Comparison of ENCODE assay signal across 11 mouse cellular contexts in genomic region chr1:41431127-41431690, GRCm38 (mm10).
A peak's percentile ranks its signal among the peaks of the same experiment; 100 is the strongest.
DNase-seq lines count a peak whose midpoint lies in the region; ATAC-seq and TF ChIP-seq lines count a peak whose summit lies in the region.
"Had no signal": no experiment of that assay in that cellular context is flagged by ENCODE, and none has a peak within 500 bp of the region (broad histone marks: within the 10 kb centered on the region; RNA-seq: fewer than 3 reads in every experiment).

No protein-coding gene starts in this region.

- 6% methylated on average over 7 of the region's 7 CpGs for WGBS in forebrain, embryonic 14.5 days
- 12% methylated on average over 7 of the region's 7 CpGs for WGBS in hindbrain, embryonic 14.5 days

- no peaks in the 10 kb centered on the region for H3K27me3 ChIP-seq in forebrain, embryonic 14.5 days (replicated peaks; ENCODE audit: control insufficient read depth, insufficient read depth, low read length)
- H3K27me3 ChIP-seq in hindbrain, embryonic 14.5 days (ENCODE audit: control insufficient read depth, insufficient read depth, low read length), result no peaks in the 10 kb centered on the region

- no peaks in the 10 kb centered on the region for H3K36me3 ChIP-seq in forebrain, embryonic 14.5 days (ENCODE audit: control insufficient read depth, insufficient read depth, low read length)
- H3K36me3 ChIP-seq in hindbrain, embryonic 14.5 days (replicated peaks; ENCODE audit: control insufficient read depth, insufficient read depth), result no peaks in the 10 kb centered on the region

- peak; percentile 15 to 28 for DNase-seq in heart, adult 18-20 months
- DNase-seq in heart, adult 11 months, result no peak
- DNase-seq in Muller cell, postnatal 12 days (ENCODE audit: inconsistent ontology term), result peak; percentile 9
- peak; percentile 92 for DNase-seq in forebrain, embryonic 14.5 days (ENCODE audit: low spot score)
- DNase-seq in hindbrain, embryonic 14.5 days (ENCODE audit: low spot score), result peak; percentile 67
- no peak for DNase-seq in spleen, postnatal 14 days (ENCODE audit: low spot score in 2 of 2)
- DNase-seq in gastrocnemius, adult 2 months, result no peak
- DNase-seq: cerebellum, postnatal 25 days; kidney, adult 8-10 months had no signal

- no peaks in the 10 kb centered on the region for H3K9me3 ChIP-seq in forebrain, embryonic 14.5 days (replicated peaks; ENCODE audit: control insufficient read depth, low read length)
- H3K9me3 ChIP-seq in hindbrain, embryonic 14.5 days (ENCODE audit: control insufficient read depth, low read length), result no peaks in the 10 kb centered on the region

- intact Hi-C loops in gastrocnemius, adult 2 months (cut with DNase I), result no loop called here

- peak; percentile 79 for ATAC-seq in forebrain, embryonic 14.5 days
- ATAC-seq in hindbrain, embryonic 14.5 days (ENCODE audit: low FRiP score), result peak; percentile 70; the same call in 1 of the 2 replicates
- ATAC-seq in CD4-positive, CD25-positive, alpha-beta regulatory T cell, adult 4 months, result no peak

- H3K9ac ChIP-seq in forebrain, embryonic 14.5 days (ENCODE audit: low read length), result no peak overlapping the region
- no peak overlapping the region for H3K9ac ChIP-seq in hindbrain, embryonic 14.5 days

- no peak for TF ChIP-seq CTCF in gastrocnemius, adult 2 months (IDR thresholded peaks at IDR 0.05)

- no peak overlapping the region for H3K27ac ChIP-seq in forebrain, embryonic 14.5 days (ENCODE audit: low read depth, low read length)
- no peak overlapping the region for H3K27ac ChIP-seq in hindbrain, embryonic 14.5 days
- no peak overlapping the region for H3K27ac ChIP-seq in gastrocnemius, adult 2 months
- H3K27ac ChIP-seq: macrophage had no signal

- H3K4me3 ChIP-seq in forebrain, embryonic 14.5 days (ENCODE audit: low read depth, low read length), result no peak overlapping the region
- H3K4me3 ChIP-seq in hindbrain, embryonic 14.5 days (replicated peaks; ENCODE audit: low read length), result no peak overlapping the region
- H3K4me3 ChIP-seq in gastrocnemius, adult 2 months, result no peak overlapping the region

- peak overlapping the region; percentile 34 for H3K4me2 ChIP-seq in forebrain, embryonic 14.5 days (ENCODE audit: low read length)
- 0 out of 2 replicates have a peak overlapping the region, but pooled peaks have one; percentile 1 for H3K4me2 ChIP-seq in hindbrain, embryonic 14.5 days (replicated peaks)

- peaks cover 29% of the 10 kb centered on the region for H3K4me1 ChIP-seq in forebrain, embryonic 14.5 days (ENCODE audit: control insufficient read depth, insufficient read depth, low read length)
- peaks cover 18% of the 10 kb centered on the region for H3K4me1 ChIP-seq in hindbrain, embryonic 14.5 days (replicated peaks; ENCODE audit: control insufficient read depth, insufficient read depth, low read length)

Comparison
In these comparisons a context has a peak if more than half of its experiments do, and no peak if none do; other contexts are left out.
1. DNase-seq: peak in heart, adult 18-20 months (2 of 2), Muller cell, postnatal 12 days (single experiment), forebrain, embryonic 14.5 days (single experiment) and hindbrain, embryonic 14.5 days (single experiment); none in heart, adult 11 months (single experiment), spleen, postnatal 14 days (0 of 2) and gastrocnemius, adult 2 months (single experiment).